Mouse (Mus musculus) macrophage (primary cell): ENCODE data around the gene Gpr182. TPM values are rescaled to one million over a fixed set of nuclear protein-coding genes. Genes with fewer than 3 reads are reported as not detected.

Experiments used
- polyA plus RNA-seq: library from polyadenylated mRNA; stranded (reverse); fragments of 250-400 nt; gene quantifications from 3 replicates; pipeline ENCODE4 v1.2.4, GENCODE M21; 2018; ENCODE audit warnings: inconsistent platforms

Gpr182 gene
- polyA plus RNA-seq, 1 experiment from 2014 or later: 0.03 TPM

Other genes with a start within 250 kb of the Gpr182 start
- not detected in 3 replicates for gene Ndufa4l2, start 236.8 kb downstream of the Gpr182 start, polyA plus RNA-seq
- gene Shmt2, start 229.3 kb downstream of the Gpr182 start, polyA plus RNA-seq: 14.8 to 30.5 TPM (median 16.0 TPM) in 3 replicates
- gene Nxph4, start 217.2 kb downstream of the Gpr182 start, polyA plus RNA-seq: not detected in 3 replicates
- 315 to 785 TPM (median 440 TPM) in 3 replicates for gene Lrp1, start 130.6 kb downstream of the Gpr182 start, polyA plus RNA-seq
- 122 to 141 TPM (median 128 TPM) in 3 replicates for gene Stat6, start 108.7 kb downstream of the Gpr182 start, polyA plus RNA-seq
- gene Nemp1, start 84.8 kb downstream of the Gpr182 start, polyA plus RNA-seq: 2.7 to 5.4 TPM (median 4.6 TPM) in 3 replicates
- gene Nab2, start 83.2 kb downstream of the Gpr182 start, polyA plus RNA-seq: 28.7 to 37.7 TPM (median 31.1 TPM) in 3 replicates
- gene Myo1a, start 46.6 kb downstream of the Gpr182 start, polyA plus RNA-seq: 0.11 TPM in 1 of 3 replicates, not detected in the others
- gene Tac2, start 27.3 kb downstream of the Gpr182 start, polyA plus RNA-seq: not detected in 3 replicates
- gene Zbtb39, start 12.2 kb downstream of the Gpr182 start, polyA plus RNA-seq: 3.1 to 3.8 TPM (median 3.4 TPM) in 3 replicates
- 0.03 TPM in 1 of 3 replicates, not detected in the others for gene Rdh1, start 8.0 kb upstream of the Gpr182 start, polyA plus RNA-seq
- gene Rdh16f1, start 8.1 kb upstream of the Gpr182 start, polyA plus RNA-seq: not detected in 3 replicates
- gene Rdh9, start 24.7 kb upstream of the Gpr182 start, polyA plus RNA-seq: 0.13 to 0.16 TPM in 2 of 3 replicates, not detected in the other
- not detected in 3 replicates for gene Rdh16, start 49.4 kb upstream of the Gpr182 start, polyA plus RNA-seq
- not detected in 3 replicates for gene Rdh19, start 98.2 kb upstream of the Gpr182 start, polyA plus RNA-seq
- not detected in 3 replicates for gene Rdh16f2, start 114.7 kb upstream of the Gpr182 start, polyA plus RNA-seq
- gene Rdh7, start 137.1 kb upstream of the Gpr182 start, polyA plus RNA-seq: not detected in 3 replicates
- not detected in 3 replicates for gene Sdr9c7, start 146.8 kb upstream of the Gpr182 start, polyA plus RNA-seq